Mouse (Mus musculus) lung, postnatal 0 days (tissue): Measurements from ENCODE around the gene Plxnb2.

Experiments used
- CTCF ChIP-seq: IDR thresholded peaks from 2 replicates; pipeline ENCODE4 v1.5.1; 2016; ENCODE audit warnings: antibody characterized with exemption, mild to moderate bottlenecking
- EP300 ChIP-seq: IDR thresholded peaks from 2 replicates; pipeline ENCODE4 v1.6.1; 2016; ENCODE audit warnings: antibody characterized with exemption, mild to moderate bottlenecking, control low read depth

DNA sequence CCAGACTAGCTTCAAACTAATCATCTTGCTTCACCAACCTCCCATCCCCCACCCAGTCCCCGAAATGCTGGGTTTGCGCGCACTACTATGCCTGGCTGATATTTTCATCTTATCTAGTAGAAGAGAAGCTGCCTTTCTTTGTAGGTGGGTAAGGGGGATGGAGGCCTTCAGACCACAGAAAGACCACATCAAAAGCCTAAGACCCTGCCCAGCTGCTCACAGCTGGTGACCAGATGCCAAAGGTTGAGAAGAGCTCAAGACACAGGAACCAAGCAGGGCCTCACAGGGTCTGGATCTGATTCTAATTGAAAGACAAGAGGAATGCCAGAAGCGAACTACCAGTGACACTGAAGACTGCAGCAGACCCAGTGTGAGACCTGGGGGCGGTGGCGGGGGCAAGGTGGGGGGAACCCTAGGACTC, 14.7 kb upstream of the Plxnb2 start:
- TF ChIP-seq CTCF (no peak), EP300 (no peak)
